Mouse (Mus musculus) bone marrow, adult 2 months (tissue): ENCODE data around the gene Spdl1. TPM values are rescaled to one million over a fixed set of nuclear protein-coding genes. Genes with fewer than 3 reads are reported as not detected.

Experiments used
- H3K27ac ChIP-seq: fragments of 200-500 bp; 2 replicates; pipeline ENCODE4 v1.5.1; 2012; ENCODE audit warnings: low read depth, mild to moderate bottlenecking, control low read depth, inconsistent platforms, low read length; ENCODE audit not compliant: control insufficient read depth, poor library complexity, insufficient read depth
- H3K4me1 ChIP-seq: fragments of 200-500 bp; 2 replicates; pipeline ENCODE4 v1.6.1; 2011; ENCODE audit warnings: low read length; ENCODE audit not compliant: control insufficient read depth, insufficient read depth
- H3K4me3 ChIP-seq: fragments of 200-500 bp; replicated peaks from 2 replicates; pipeline ENCODE3; 2011; ENCODE audit warnings: mild to moderate bottlenecking, low read depth, low read length, control low read depth; ENCODE audit not compliant: control insufficient read depth
- CTCF ChIP-seq: fragments of 200-500 bp; IDR thresholded peaks from 2 replicates; pipeline ENCODE4 v1.5.1; 2011; ENCODE audit warnings: low read length, control low read depth; ENCODE audit not compliant: control insufficient read depth, insufficient read depth
- POLR2A ChIP-seq: fragments of 200-500 bp; IDR thresholded peaks from 2 replicates; pipeline ENCODE4 v1.6.1; 2011; ENCODE audit warnings: low read depth, mild to moderate bottlenecking, control low read depth, low read length, borderline replicate concordance; ENCODE audit not compliant: control insufficient read depth
- WGBS: fragments of 180-500 bp; shearing (Covaris S2); methylation state at CpG from one replicate; pipeline ENCODE4 v1.1.7; 2018; 5-methylcytosine and 5-hydroxymethylcytosine counted together
- polyA plus RNA-seq: library from polyadenylated mRNA; stranded (reverse); fragments of >200 nt; gene quantifications from 2 replicates; pipeline ENCODE4 v1.2.4, GENCODE M21; 2011; ENCODE audit warnings: low replicate concordance; ENCODE audit not compliant: missing spikeins, insufficient read depth, insufficient read length

Gene Spdl1
- polyA plus RNA-seq, 1 experiment: 12.1 TPM

DNA sequence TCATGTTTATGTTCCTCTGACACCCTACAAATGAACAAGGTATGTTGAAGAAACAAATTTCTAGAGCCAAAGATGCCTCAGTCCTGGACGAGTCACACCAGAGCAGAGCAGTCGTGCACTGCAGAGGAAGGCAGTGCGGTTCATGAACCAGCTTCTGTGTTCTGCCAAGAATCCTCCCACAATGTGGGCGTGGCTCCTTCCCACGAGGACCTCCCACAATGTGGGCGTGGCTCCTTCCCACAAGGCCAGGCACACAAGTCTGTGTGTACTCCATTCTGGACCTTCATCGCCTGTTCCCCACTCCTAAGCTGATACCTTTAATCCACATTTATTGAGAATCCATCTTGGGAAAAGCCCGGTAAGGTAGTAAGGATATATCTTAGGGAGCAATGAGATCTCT lies 41.6 kb downstream of the Spdl1 start:
- Histone ChIP-seq H3K27ac (no peak overlapping the region), H3K4me3 (no peak overlapping the region), H3K4me1 (peaks cover 2% of the 10 kb centered on the region)
- TF ChIP-seq CTCF (no peak), POLR2A (no peak)
- 50% methylated on average over 8 of the region's 8 CpGs for WGBS

DNA sequence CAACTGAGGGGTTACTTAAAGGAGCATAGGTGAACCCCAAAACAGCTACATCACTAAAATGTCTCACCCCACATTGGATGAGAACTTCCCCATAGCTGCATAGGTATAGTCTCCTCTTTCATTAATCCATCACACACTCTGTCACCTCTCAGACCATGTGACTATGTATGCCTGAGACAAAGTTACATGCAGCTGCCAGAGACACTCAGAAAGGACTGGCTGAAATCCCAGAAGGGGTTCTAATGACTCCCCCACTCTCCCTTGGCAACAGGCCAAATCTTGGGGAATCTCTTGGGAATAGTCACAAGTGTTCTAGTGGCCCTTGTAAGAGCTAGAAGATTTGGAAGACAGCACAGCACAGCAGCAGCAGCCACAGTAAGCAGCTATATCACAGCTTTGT lies 48.6 kb downstream of the Spdl1 start:
- no peak overlapping the region for H3K27ac ChIP-seq
- no peak overlapping the region for H3K4me3 ChIP-seq
- peaks cover 4% of the 10 kb centered on the region; the same call in 1 of the 2 replicates for H3K4me1 ChIP-seq
- TF ChIP-seq CTCF (no peak), POLR2A (no peak)

DNA sequence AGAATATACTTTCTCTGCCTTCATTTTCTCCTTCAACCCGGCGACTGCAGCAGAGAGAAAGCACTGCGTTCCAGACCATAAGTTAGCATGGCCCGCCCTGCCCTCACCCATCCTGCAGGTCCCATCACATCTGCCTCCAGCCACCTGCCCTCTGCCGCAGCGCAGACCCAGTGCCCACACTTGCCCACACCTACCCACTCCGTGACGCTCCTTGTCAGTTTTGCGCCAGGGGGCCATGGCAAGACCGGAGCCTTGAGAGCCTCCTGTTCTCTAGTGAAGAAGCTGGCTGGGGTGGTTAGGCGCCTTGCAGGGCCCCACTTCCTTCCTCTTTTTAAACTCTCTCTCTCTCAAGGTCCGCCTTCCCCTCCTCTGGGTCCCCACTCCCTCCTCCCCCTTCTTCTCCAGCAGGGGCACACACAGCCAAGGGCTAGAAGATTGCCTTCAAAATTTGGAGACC lies 49.8 kb downstream of the Spdl1 start, which contains the start of gene Dock2:
Gene Dock2 (minus strand): TSS at position 306 of the 457 bp plus-strand sequence.
- Histone ChIP-seq H3K4me3 (peak within 1 kb of the TSS; percentile 94), H3K4me1 (peaks cover 4% of the 10 kb centered on the region; the same call in 1 of the 2 replicates), H3K27ac (peak within 1 kb of the TSS; percentile 92)
- under 1% methylated on average over 12 of the region's 12 CpGs for WGBS
- TF ChIP-seq CTCF: no peak
- peak; percentile 86; the same call in 1 of the 2 replicates for TF ChIP-seq POLR2A

DNA sequence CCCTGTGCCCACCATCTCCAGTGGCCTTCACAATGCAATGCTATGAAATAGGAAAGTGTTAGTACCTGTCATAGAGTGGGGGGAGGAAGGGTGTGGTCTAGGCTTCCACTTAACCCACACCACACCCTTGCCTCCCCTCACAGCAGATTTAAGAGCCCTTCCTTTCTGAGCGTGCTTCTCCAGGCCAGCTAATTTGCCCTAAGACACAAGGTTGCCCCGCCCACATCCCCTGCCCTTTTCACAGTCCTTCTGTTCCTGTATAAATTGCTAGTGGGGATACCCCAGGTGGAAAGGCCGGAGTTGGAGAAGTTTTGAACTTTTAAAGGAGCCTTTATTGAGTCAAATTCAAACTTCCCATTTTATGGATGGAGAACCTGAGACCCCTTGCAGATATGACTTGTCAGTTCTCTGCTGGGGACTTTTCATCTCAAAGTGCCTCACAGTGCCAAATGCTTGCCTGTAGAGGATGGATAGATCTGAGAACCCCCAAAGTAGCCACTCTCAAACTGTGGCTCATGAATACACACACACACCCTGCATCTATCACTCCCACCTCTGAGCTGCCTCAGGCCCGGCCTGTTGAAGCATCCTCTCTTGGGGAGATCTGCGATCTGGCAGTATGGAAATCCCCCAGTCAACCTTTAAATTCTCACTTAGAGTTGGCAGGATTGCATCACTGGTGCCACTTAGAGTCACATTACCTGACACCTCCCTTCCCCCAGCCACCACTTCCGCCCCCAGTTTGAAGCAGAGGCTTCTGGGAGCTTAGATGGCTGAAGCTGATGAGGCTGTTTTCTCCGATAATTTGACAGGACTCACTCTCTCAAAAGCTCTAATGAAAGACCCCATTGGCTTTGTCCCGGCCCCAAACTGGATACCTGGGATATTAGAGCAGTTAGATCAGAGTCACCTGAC lies 50.7 kb downstream of the Spdl1 start:
- TF ChIP-seq POLR2A (no peak), CTCF (no peak)
- Histone ChIP-seq H3K27ac (peak overlapping the region; percentile 92), H3K4me3 (peak overlapping the region; percentile 94), H3K4me1 (peaks cover 4% of the 10 kb centered on the region; the same call in 1 of the 2 replicates)
- WGBS: 9% methylated on average over 8 of the region's 8 CpGs

DNA sequence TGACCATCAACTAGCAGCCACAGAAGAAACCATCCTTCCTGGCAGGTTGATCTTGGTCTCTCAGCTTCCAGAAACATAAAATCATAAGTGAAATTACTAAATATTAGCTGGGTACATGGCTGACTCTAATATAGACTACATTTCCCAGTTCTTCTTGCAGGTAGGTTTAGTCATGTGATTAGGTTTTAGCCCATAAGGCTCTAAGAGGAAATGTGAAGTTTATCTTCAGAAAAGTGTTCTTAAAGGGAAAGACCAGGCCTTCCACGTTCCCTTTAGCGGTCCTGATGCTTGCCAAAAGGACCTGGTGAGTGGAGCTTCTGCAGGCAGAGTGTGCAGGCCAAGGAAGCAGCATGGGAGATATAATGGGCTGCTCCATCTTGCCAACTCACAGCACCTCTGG lies 52.7 kb downstream of the Spdl1 start:
- Histone ChIP-seq H3K4me1 (peaks cover 4% of the 10 kb centered on the region; the same call in 1 of the 2 replicates), H3K27ac (no peak overlapping the region), H3K4me3 (no peak overlapping the region)
- 39% methylated on average over 2 of the region's 2 CpGs for WGBS
- TF ChIP-seq POLR2A (no peak), CTCF (no peak)

DNA sequence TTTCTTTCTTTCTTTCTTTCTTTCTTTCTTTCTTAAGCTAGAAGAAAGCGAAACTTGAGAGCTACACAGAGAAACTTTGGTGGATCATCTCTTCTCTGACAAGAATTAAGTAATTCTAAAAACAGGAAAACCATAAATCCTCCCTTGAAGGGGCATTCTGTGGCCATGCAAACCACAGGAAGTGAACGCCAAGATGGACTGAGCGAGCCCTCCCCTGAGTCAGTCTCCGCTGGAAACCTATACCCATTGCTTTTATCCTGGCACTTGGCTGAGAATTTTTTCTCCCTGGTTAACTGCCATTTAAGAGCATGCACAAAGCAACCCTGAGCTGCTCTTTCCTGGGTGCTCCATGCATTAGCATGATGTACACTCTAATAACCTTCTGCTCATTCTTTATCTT lies 53.5 kb downstream of the Spdl1 start:
- Histone ChIP-seq H3K4me1 (peaks cover 6% of the 10 kb centered on the region; the same call in 1 of the 2 replicates), H3K27ac (no peak overlapping the region), H3K4me3 (no peak overlapping the region)
- WGBS: 4% methylated on average over 4 of the region's 4 CpGs
- TF ChIP-seq CTCF (no peak), POLR2A (no peak)

DNA sequence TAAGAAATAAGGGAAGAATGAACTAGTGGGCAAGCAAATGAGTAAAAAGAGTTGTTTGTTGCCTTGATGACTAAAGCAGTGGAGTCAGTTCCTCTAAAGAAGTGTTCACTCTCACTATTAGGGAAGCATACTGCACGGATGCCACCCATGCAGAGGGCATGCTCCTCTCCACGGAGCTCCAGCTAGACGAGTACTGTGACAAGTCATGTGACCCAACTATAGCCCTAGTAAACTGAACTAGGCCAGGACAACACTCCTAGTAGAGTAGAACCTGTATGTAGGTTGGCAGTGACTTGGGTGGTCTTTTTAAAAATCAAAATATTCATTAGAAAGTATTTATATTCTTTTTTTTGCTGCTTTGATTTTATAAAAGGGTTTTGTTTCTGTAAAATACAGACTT lies 55.1 kb downstream of the Spdl1 start:
- Histone ChIP-seq H3K27ac (no peak overlapping the region), H3K4me3 (no peak overlapping the region), H3K4me1 (peaks cover 8% of the 10 kb centered on the region)
- 16% methylated on average over 3 of the region's 3 CpGs for WGBS
- no peak for TF ChIP-seq POLR2A
- no peak for TF ChIP-seq CTCF

DNA sequence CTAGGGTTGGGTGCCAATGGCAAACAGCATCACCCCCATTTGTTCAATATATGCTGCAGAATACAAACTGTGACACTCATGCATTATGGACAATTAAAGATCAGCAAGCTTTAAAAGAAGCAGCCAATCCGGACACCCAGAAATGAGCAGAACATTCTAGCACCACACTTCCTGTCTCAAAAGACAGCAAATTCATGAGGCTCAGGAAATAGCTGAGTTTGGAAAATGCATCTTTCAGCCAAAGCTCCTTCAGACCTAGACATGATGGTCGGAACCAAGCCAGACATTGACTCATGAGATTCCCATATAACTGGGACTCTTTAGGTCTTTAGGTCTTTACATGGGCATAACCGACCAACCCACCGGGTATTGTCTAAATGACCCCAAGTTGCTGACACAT lies 55.9 kb downstream of the Spdl1 start:
- no peak overlapping the region for H3K27ac ChIP-seq

More for the DNA sequence above, 55.9 kb downstream of the Spdl1 start:
- no peak overlapping the region for H3K4me3 ChIP-seq
- WGBS: 81% methylated on average over 4 of the region's 4 CpGs
- H3K4me1 ChIP-seq: peaks cover 9% of the 10 kb centered on the region
- TF ChIP-seq CTCF: no peak
- no peak for TF ChIP-seq POLR2A
